Mouse (Mus musculus): ENCODE results near the gene Defa20.
"Not testable (repeated sequence)": the region's sequence is repeated elsewhere in the genome, so short reads cannot be mapped to it uniquely, and the experiment has no call there.

The Defa20 gene

GRCm38 (mm10) chr8:21508958-21509357, at the start of gene Defa20:
Gene Defa20, plus strand, starts transcription at chr8:21509258.
- not testable (repeated sequence) for DNase-seq (ENCODE audit: low spot score in 2 of 2)

GRCm38 (mm10) chr8:21528732-21529131, 19.7 kb downstream of the Defa20 start, which contains the start of gene Defa32:
Gene Defa32, plus strand, starts transcription at chr8:21529032.
- not testable (repeated sequence) for DNase-seq (ENCODE audit: low spot score in 2 of 2)
